Mouse (Mus musculus): Measurements from ENCODE around the gene Lipe. TPM values are rescaled to one million over a fixed set of nuclear protein-coding genes. Genes with fewer than 3 reads are reported as not detected.

Gene Lipe
- total RNA-seq, 2 experiments from 2014 or later, result 21.3 to 22.7 TPM

DNA sequence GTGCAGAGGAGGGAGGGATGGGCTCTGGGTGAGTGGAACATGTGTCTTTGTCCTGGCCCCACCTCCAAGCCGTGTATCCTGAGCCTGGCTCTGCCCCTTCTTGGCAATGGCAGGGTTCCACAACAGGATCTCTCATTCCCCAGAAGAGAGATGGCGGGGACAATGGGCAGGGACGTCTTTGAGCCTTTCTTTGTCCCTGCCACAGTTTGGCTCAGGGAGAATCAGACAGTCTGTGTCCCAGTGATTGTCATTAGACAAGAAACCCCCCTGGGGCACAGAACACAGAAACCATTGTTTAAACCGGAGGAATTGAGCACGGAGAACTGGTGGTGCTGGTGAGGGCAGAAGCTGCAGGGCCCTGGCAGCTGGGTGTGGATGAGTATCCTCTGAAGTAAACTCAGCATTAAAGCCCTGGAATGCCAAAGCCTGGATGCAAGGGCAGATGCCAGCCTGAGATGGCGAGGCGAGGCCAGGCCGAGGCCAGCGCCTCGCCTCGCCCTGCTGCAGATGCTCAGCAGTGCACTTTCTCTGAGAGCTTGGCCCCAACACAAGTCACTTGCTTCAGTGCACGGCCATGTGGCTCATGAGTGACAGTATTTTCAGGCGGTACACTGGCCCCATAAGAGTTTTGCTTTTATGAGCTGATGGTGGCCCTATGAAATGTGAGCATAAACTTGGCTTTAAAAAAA, 32.4 kb downstream of the Lipe start:
- DNase-seq (ENCODE audit: low spot score), result no peak

GRCm38 (mm10) chr7:25363632-25364031, 34.9 kb downstream of the Lipe start:
- no peak for DNase-seq (ENCODE audit: low spot score)

- no peak for DNase-seq (ENCODE audit: low spot score)
Measured at GRCm38 (mm10) chr7:25363151-25363550, 35.4 kb downstream of the Lipe start.

GRCm38 (mm10) chr7:25358721-25359206, 39.7 kb downstream of the Lipe start:
- DNase-seq (ENCODE audit: low spot score), result no peak

- no peak for DNase-seq (ENCODE audit: low spot score)
Measured at GRCm38 (mm10) chr7:25348861-25349260, 49.6 kb downstream of the Lipe start.

- no peak for DNase-seq (ENCODE audit: low spot score)
Measured at GRCm38 (mm10) chr7:25341000-25341784, 57.3 kb downstream of the Lipe start.

DNA sequence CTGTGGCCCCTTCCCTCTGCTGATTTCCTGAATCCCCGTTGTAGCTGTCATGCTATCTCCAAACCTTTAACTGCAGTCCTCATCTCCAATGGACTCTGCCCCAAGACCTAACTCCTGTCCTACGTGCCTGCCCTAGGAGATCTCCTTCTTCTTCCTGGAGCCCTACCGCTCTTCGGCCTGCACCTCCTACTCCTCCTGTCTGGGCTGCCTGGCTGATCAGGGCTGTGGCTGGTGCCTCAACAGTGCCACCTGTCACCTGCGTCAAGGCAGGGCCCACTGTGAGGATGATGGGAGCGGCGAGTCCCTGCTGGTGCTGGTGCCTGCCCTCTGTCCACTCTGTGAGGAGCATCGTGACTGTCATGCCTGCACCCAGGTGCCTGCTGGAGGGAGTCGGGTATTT, 59.2 kb downstream of the Lipe start:
- DNase-seq (ENCODE audit: low spot score), result no peak

DNA sequence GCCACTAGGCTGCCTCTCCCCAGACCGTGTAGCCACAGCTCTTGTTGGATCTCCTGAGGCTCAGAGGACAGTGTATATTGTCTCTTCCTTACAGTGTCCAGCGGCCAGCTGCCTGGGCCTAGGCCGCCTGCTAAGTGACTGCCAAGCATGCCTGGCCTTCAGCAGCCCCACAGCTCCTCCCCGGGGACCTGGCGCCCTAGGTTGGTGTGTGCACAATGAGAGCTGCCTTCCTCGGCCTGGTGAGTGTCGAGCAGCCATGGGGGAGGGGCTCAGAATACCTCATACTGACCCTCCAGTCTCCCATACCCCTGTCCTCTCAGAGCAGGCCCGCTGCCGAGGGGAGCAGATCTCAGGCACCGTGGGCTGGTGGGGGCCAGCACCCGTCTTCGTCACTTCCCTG, 64.0 kb downstream of the Lipe start:
- no peak for DNase-seq (ENCODE audit: low spot score)

GRCm38 (mm10) chr7:25333596-25334307, 64.8 kb downstream of the Lipe start:
- peak; percentile 72 for DNase-seq (ENCODE audit: low spot score)

Other genes with a start within 250 kb of the Lipe start
- under 1 TPM; 0.07 to 0.09 TPM for gene Pou2f2, start 219.0 kb downstream of the Lipe start, total RNA-seq (2021)
- gene Dedd2, start 178.1 kb downstream of the Lipe start, total RNA-seq (2021), result 1 to 10 TPM; 8.3 to 8.4 TPM
- gene Zfp526, start 177.3 kb downstream of the Lipe start, total RNA-seq (2021), result 1 to 10 TPM; 4.7 to 5.3 TPM
- 10 to 100 TPM; 83.2 to 83.8 TPM for gene Gsk3a, start 160.9 kb downstream of the Lipe start, total RNA-seq (2021)
- gene Erf, start 147.9 kb downstream of the Lipe start, total RNA-seq (2021), result 1 to 10 TPM; 5.7 to 7.3 TPM
- gene Cic, start 131.0 kb downstream of the Lipe start, total RNA-seq (2021), result 10 to 100 TPM; 34.8 to 38.3 TPM
- gene Pafah1b3, start 100.7 kb downstream of the Lipe start, total RNA-seq (2021), result 1 to 10 TPM in 1 of 2 experiments, under 1 TPM in 1; 0.82 to 1.1 TPM
- not detected for gene Prr19, start 97.3 kb downstream of the Lipe start, total RNA-seq (2021)
- gene Tmem145, start 92.6 kb downstream of the Lipe start, total RNA-seq (2021), result not detected
- 10 to 100 TPM; 20.3 to 22.0 TPM for gene Megf8, start 81.5 kb downstream of the Lipe start, total RNA-seq (2021)
- not detected for gene Cnfn, start 29.0 kb downstream of the Lipe start, total RNA-seq (2021)
- gene Cxcl17, start 14.2 kb upstream of the Lipe start, total RNA-seq (2021), result not detected
- gene Ceacam1, start 78.9 kb upstream of the Lipe start, total RNA-seq (2021), result 1 to 10 TPM; 2.7 to 4.4 TPM
- gene Ceacam2, start 141.1 kb upstream of the Lipe start, total RNA-seq (2021), result 1 to 10 TPM in 1 of 2 experiments, under 1 TPM in 1; 0.46 to 1.1 TPM
- gene Erich4, start 217.2 kb upstream of the Lipe start, total RNA-seq (2021), result not detected
- gene Dmac2, start 220.7 kb upstream of the Lipe start, total RNA-seq (2021), result 10 to 100 TPM; 38.7 to 43.2 TPM
- 1 to 10 TPM; 1.1 to 1.3 TPM for gene B3gnt8, start 227.9 kb upstream of the Lipe start, total RNA-seq (2021)

All from gastrocnemius, adult 18-20 months (tissue).